Mouse (Mus musculus): ENCODE measurements around the gene Tnrc6c.

DNA sequence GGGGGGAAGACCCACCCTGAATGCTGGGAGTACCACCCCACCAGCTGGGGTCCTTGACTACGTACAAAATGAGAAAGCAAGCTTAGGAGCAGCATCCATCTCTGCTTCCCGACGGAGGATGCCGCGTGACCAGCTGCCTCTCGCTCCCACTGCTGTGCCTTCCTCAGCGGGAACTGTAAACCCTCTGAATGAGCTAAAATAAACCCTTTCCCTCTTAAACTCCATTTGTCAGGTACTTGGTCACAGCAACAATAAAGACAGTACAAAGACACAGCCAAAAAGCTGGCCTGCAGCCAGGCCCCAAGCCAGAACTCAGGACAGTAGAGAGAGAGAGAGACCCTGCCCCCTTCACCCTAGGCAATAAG, 115.6 kb downstream of the Tnrc6c start:
- TF ChIP-seq CTCF (conservative IDR thresholded peaks at IDR 0.05; ENCODE audit: insufficient read depth, insufficient read length, low read depth, low read length) (no peak), POLR2A (IDR thresholded peaks at IDR 0.05; ENCODE audit: low read depth, low read length) (no peak)

Measured in kidney, adult 2 months (tissue).